Mouse (Mus musculus): Measurements from ENCODE around the gene Tesk2.

DNA sequence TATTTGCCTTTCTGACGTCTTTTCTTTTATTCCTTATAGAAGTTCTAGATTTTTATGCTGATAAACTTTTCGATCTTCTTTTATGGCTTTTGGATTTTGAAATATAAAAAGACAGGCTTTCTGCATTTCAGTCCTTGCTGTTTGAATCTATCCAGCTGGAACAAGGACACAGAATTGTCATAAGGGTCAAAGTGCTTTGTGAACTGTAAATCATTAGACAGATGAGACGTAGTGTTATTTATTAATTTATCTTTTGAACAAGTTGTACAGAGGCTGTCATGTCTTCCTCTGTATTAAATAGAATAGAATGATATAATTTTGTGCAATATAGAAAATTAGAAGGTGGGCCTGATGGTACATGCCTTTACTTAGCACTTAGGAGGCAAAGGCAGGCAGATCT, 6.7 kb downstream of the Tesk2 start:
- TF ChIP-seq CTCF (IDR thresholded peaks at IDR 0.05; ENCODE audit: low read depth, low read length) (no peak), GATA1 (IDR thresholded peaks at IDR 0.05; ENCODE audit: borderline replicate concordance, low read length) (no peak), TAL1 (conservative IDR thresholded peaks at IDR 0.05; ENCODE audit: low read depth, low read length) (no peak), POLR2AphosphoS5 (IDR thresholded peaks at IDR 0.05; ENCODE audit: insufficient replicate concordance, low read depth, low read length) (no peak)

Data from G1E (cell line).